Mouse (Mus musculus): ENCODE measurements at regions not wholly inside any gene's neighbourhood (a gene's known extent, or its start where the extent isn't known, plus 50 kb on each side); places are given as distances from the start of the nearest gene placed in this dataset.

DNA sequence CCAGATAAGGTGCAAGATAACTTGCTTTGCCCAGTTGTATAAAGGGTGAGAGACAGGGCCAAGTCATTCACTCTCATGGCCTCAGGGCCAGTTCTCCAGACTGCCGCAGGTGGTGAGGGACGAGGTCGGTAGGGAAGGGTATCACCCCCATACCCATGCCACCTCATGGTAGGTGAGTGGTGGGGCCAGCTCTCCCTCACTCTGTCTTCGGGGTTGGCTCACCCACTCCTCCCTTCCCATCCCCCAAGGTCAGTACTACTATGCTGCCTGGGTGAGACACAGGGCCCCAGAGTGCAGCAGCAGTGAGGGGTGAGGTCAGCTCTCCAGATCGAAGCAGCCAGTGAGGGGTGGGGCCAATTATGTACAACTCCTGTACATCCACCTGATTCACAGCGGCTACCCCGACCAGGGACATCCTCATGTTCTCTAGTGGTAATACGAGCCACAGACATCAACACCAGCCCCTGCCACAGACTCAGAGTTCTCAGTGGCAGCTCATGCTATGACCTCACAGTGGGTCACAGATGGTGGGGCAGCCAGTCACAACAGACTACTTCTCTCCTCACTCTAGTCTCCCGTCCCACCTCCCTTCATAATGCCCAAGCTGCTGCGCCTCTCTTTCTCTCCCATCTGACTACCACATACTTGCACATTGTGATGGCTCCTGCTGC, 138.5 kb upstream of the Tmpo start:
- ATAC-seq (no peak), DNase-seq (ENCODE audit: low read depth, low spot score) (no peak)
- peaks cover 6% of the 10 kb centered on the region for H3K27me3 ChIP-seq
- CTCF ChIA-PET = interaction anchor here (1.7 kb wide), 1 partner anchor 19 kb away, joined by 5 read pairs; no protein-coding TSS in a partner anchor
- TF ChIP-seq CTCF (IDR thresholded peaks at IDR 0.05) = no peak
- in situ Hi-C loops (cut with MboI; ENCODE audit: low pct_unique_long_range_greater_than_20kb) = no loop called here
- POLR2A ChIA-PET = no interaction called here

DNA sequence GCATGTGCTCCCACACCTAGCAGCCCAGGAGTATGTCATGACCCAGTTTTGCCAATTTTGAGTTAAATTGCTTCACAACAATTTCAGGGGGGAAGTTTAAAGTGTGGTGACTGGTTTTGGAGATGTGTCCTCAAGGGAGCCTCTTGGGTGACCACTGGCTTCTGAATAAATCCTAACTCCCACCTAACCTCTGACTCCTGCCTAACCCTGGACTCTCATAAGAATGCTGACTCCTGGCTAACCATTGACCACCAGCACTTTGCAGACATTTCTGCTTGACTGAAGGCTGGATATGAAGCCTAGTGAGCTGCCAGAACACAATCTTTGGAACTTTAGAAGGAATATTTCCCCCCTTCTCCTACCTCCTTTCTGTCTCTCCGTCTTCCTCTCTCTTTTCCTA, 133.3 kb upstream of the Tmpo start:
- ChIA-PET POLR2A (no interaction called here), CTCF (no interaction called here)
- no peak for TF ChIP-seq CTCF (IDR thresholded peaks at IDR 0.05)
- H3K27me3 ChIP-seq = no peaks in the 10 kb centered on the region
- in situ Hi-C loops (cut with MboI; ENCODE audit: low pct_unique_long_range_greater_than_20kb) = no loop called here
- DNase-seq (ENCODE audit: low read depth, low spot score) (no peak), ATAC-seq (no peak)

DNA sequence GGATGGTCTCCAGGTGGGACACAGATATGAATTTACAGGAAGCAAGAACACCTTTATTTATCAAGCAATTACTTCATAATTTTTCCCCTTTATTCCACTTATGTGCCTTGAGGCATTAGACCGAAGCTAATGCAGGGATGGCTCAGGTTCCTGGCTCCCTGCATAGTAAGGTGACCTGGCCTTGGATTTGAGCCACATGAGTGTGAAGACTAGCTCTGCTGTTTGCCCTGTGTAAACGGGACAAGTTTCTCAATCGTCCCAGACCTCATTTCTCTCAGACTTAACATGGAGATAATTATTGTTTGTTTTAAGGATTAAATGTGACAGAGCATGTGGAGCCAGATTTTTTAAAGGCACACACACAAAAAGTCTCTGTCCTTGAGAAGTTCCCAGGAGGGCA, 132.2 kb upstream of the Tmpo start:
- POLR2A ChIA-PET = no interaction called here
- CTCF ChIA-PET = no interaction called here
- H3K27me3 ChIP-seq = no peaks in the 10 kb centered on the region
- in situ Hi-C loops (cut with MboI; ENCODE audit: low pct_unique_long_range_greater_than_20kb) = no loop called here
- TF ChIP-seq CTCF (IDR thresholded peaks at IDR 0.05) = no peak
- DNase-seq (ENCODE audit: low read depth, low spot score) (peak; percentile 13), ATAC-seq (no peak)

DNA sequence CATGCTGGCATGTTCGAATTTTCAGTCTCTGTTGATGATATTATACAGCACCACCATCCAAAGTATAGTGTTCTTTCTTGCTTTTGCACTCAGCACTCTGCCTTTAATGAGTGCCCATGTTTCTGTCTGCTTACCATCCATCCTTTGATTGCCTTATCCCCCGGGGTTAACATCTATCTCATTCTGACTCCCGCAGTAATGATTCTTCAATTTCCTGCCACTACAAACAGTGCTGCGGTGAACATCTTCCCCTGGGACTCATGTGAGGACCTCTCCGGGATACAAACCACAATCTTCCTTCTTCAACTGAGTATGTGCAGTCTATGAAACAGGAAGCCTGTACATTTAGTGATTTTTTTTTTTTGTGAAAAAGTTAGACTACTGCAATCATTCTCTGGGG, 131.8 kb upstream of the Tmpo start:
- no peak for TF ChIP-seq CTCF (IDR thresholded peaks at IDR 0.05)
- no peak for ATAC-seq
- POLR2A ChIA-PET = no interaction called here
- no peaks in the 10 kb centered on the region for H3K27me3 ChIP-seq
- in situ Hi-C loops (cut with MboI; ENCODE audit: low pct_unique_long_range_greater_than_20kb) = no loop called here
- peak; percentile 6 for DNase-seq (ENCODE audit: low read depth, low spot score)
- CTCF ChIA-PET = no interaction called here

DNA sequence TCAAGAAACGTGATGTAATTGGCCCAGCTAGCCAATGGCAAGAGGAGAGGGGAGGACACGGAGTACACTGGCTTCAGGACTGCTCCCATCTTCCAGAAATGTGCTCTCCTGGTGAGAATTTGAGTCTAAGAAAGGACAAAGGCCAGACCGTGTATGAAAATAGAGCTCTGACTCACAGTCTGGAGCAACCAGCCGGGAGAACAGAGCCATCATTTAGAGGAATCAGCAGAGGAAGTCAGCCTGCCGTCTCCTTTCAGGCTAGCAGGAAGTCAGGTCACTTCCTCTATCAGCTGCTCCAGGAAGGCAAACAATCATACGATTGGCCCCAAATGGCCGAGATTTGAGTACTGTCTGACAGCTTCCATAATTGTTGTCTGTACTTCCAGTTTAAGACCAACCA, 119.0 kb upstream of the Tmpo start:
- in situ Hi-C loops (cut with MboI; ENCODE audit: low pct_unique_long_range_greater_than_20kb) = no loop called here
- peak; percentile 1 for DNase-seq (ENCODE audit: low read depth, low spot score)
- TF ChIP-seq CTCF (IDR thresholded peaks at IDR 0.05) = no peak
- ATAC-seq = peak; percentile 57
- ChIA-PET CTCF (interaction anchor here (1.6 kb wide), 1 partner anchor 18 kb away, joined by 5 read pairs; no protein-coding TSS in a partner anchor), POLR2A (no interaction called here)
- peaks cover 9% of the 10 kb centered on the region for H3K27me3 ChIP-seq

DNA sequence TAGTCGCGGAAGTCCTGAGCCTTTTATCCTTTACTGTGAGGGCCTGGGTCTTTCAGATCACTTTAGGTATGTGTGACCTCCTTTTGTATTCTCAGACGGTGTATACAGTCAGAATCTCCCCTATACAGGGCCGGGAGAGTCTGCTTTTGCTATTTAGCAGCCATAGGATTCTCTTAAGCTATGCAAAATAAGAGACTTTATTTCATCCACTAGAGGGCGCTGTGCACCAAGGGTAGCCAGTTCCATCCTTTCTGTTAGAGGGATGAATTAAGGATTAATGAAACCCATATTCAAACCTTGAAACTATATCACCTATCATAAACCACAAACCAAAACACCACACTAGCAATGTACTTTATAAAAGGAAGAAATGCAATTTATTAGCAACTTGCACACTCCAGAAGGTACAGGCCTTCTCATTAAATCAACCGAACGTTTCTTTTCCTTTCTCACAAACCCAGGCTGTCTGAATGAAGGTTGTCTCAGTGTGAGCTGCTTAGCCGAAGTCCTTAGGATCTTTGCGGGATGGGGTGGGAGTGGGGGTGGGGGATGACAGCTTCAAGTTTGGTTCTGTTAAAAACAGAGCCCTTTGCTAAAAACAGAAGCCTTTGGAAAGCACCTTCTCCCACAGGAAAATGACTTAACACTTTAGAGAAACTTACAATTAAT, 116.8 kb upstream of the Tmpo start:
- ChIA-PET CTCF (interaction anchor here (0.6 to 1.6 kb wide), 6 partner anchors 12 to 1352 kb away, joined by 3 to 4 read pairs (median 3); no protein-coding TSS in a partner anchor), POLR2A (no interaction called here)
- peak; percentile 60 for ATAC-seq
- peak; percentile 22 for DNase-seq (ENCODE audit: low read depth, low spot score)
- peak; percentile 72 for TF ChIP-seq CTCF (IDR thresholded peaks at IDR 0.05)
- peaks cover 2% of the 10 kb centered on the region for H3K27me3 ChIP-seq
- in situ Hi-C loops (cut with MboI; ENCODE audit: low pct_unique_long_range_greater_than_20kb) = loop anchor here (5.0 to 10.0 kb wide), 2 partner anchors 1359 to 1727 kb away; no protein-coding TSS in a partner anchor

DNA sequence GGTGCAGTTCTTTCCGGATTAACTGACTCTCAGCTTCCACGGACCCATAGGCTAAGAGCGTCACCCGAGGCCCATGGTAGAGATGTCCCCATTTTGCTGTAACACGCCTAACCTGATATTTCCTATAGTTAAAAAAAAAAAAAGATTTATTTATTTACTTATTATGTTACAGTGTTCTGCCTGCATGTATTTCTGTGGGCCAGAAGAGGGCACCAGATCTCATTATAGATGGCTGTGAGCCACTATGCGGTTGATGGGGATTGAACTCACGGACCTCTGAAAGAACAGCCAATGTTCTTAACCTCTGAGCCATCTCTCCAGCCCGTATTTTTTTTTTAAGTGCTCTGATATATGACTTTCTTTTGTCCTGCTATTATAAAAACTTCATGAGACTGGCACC, 114.2 kb upstream of the Tmpo start:
- H3K27me3 ChIP-seq = peaks cover 4% of the 10 kb centered on the region
- in situ Hi-C loops (cut with MboI; ENCODE audit: low pct_unique_long_range_greater_than_20kb) = loop anchor here (5.0 to 10.0 kb wide), 2 partner anchors 1362 to 1729 kb away; no protein-coding TSS in a partner anchor
- no peak for ATAC-seq
- ChIA-PET POLR2A (interaction anchor here (0.6 to 0.7 kb wide), 3 partner anchors 174 to 1145 kb away, joined by 3 to 7 read pairs (median 5); no protein-coding TSS in a partner anchor), CTCF (interaction anchor here (1.0 kb wide), 1 partner anchor 9 kb away, joined by 4 read pairs; no protein-coding TSS in a partner anchor)
- no peak for DNase-seq (ENCODE audit: low read depth, low spot score)
- TF ChIP-seq CTCF (IDR thresholded peaks at IDR 0.05) = peak; percentile 58

DNA sequence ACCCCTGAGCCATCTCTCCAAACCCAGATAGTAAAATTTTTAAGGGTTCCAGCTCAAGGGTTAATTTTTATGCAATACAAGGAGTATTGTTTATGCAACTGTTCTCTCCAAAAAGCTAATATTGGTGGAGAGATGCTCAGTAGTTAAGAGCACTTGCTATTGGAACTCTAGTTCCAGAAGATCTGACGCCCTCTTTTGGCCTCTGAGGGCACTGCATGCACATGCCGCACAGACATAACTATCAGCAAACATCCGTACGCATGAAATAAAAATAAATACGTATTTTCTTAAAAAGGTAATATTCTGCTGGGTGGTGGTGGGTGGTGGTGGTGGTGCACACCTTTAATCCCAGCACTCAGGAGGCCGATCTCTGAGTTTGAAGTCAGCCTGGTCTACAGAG, 112.1 kb upstream of the Tmpo start:
- TF ChIP-seq CTCF (IDR thresholded peaks at IDR 0.05) = peak; percentile 50
- POLR2A ChIA-PET = no interaction called here
- in situ Hi-C loops (cut with MboI; ENCODE audit: low pct_unique_long_range_greater_than_20kb) = loop anchor here (10.0 kb wide), 1 partner anchor 1732 kb away; no protein-coding TSS in a partner anchor
- no peak for DNase-seq (ENCODE audit: low read depth, low spot score)
- ATAC-seq = no peak
- CTCF ChIA-PET = no interaction called here
- peaks cover 4% of the 10 kb centered on the region for H3K27me3 ChIP-seq

DNA sequence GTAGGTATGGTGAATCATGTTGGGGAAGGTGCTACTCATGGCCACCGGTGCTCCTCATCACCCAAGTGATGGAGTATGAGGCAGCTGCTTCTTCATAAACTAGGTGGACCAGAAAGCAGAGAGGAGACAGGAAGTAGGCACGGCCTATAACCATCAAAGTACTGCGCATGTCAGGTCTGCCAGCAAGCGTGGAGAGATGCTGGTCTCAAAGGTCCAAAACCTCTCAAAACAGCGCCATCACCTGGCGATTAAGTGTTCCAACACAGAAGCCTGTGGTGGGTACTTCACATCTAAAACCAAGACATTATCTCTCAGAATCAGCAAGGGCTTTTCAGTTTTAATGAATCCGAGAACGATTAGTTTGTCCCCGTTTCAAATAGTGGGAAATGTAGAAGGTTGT, 103.1 kb upstream of the Tmpo start:
- no peak for TF ChIP-seq CTCF (IDR thresholded peaks at IDR 0.05)
- ATAC-seq (no peak), DNase-seq (ENCODE audit: low read depth, low spot score) (no peak)
- ChIA-PET CTCF (no interaction called here), POLR2A (no interaction called here)
- in situ Hi-C loops (cut with MboI; ENCODE audit: low pct_unique_long_range_greater_than_20kb) = no loop called here
- H3K27me3 ChIP-seq = no peaks in the 10 kb centered on the region

DNA sequence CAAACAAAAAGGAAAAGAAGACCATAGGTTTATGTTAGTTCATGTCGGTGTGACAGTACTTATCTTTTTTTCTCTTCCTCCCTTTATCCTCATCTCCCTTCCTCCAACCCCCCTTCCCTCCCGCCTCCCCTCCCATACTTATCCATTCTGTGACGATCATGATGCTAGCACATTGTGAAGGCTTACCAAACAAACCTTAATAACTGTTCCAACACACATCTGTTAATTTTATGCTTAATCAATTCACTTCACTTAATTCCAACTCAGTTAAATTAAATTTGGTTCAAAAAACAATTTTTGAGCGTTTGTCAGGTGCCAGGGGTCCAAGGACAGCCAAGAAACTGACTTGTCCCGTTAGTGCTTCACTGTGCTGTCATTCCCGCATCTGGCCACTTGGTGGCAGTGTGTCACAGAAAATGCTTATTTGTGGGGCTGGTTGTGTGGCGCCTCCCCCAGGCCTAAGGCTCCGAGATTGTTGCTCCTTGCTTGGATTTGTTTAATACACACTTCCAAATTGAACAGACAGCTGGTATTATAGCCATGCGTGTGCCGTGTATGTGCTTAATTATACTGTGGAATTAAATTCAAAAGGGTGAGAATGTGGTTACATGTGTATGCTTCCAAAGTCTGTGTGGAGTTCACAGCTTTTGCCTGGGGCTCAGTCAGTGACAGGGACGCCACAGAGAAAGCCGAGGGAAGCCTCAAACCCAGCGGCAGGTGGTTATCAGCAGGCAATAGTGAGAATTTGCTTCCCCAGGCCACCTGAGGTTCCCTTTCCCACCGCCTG, 90.0 kb upstream of the Tmpo start:
- ATAC-seq (peak; percentile 80), DNase-seq (ENCODE audit: low read depth, low spot score) (peak; percentile 4)
- no peaks in the 10 kb centered on the region for H3K27me3 ChIP-seq
- CTCF ChIA-PET = interaction anchor here (1.0 kb wide), 1 partner anchor 199 kb away, joined by 3 read pairs; no protein-coding TSS in a partner anchor
- POLR2A ChIA-PET = no interaction called here
- in situ Hi-C loops (cut with MboI; ENCODE audit: low pct_unique_long_range_greater_than_20kb) = no loop called here
- peak; percentile 98 for TF ChIP-seq CTCF (IDR thresholded peaks at IDR 0.05)
